Mouse (Mus musculus): ENCODE data around the gene Man2a2.

Gene Man2a2

DNA sequence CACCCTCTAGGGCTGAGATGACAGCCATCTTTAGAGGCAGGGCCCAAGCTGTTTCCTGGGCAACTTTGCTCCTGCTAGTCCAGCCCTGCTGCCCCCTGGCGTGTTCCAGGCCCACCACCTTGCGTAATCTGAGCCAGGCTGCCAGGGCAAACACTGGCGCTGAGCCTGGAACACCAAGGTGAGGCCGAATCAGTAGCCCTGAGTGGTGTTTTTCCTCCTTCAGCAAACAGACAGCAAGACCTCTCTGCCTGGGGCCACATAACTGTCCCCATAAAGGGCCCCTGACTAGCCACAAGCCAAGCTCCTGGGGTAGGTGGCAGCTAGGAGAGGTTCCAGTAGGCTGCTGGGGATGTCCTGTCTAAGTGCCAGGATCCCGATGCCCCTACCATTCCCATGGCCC, 28.9 kb upstream of the Man2a2 start:
- in situ Hi-C loops (cut with MseI, MboI) = no loop called here

DNA sequence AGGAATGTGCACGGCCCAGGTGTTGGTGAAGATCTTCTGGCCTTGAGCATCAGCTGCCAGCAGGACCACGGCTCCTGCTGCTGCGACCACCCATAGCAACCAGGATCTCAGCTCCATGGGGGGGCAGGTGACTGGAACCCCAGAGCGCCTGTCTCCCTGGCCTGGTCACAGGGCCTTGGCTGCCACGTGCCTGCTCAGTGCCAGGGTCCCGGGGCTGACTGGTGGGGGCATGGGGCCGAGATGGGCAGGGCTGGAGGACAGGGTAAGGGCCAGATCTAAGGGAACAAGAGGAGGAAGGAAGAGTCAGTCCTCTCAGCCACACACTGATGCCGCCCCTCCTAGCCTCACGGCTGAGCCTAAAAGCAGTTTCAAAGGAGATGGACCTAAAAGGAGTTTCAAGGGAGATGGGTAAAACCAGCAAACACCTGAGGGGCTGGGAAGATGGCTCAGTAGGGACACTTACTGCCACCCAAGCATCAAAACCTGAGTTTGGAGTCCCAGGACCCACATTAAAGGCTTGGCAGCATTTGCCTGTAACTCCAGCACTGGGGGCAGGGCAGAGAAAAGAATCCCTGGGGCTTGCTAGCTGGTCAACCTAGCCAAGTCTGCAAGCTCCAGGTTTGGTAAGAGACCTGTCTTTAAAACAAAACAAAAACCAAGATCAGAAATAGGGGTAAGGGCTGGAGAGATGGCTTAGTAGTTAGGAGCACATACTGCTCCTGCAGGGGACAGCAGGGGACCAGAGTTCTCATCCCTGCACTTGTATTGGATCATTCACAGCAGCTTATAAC, 27.7 kb upstream of the Man2a2 start:
- in situ Hi-C loops (cut with MseI, MboI) = loop anchor here in 1 of 2 experiments (10.0 kb wide), 1 partner anchor 76 kb away; no protein-coding TSS in a partner anchor

DNA sequence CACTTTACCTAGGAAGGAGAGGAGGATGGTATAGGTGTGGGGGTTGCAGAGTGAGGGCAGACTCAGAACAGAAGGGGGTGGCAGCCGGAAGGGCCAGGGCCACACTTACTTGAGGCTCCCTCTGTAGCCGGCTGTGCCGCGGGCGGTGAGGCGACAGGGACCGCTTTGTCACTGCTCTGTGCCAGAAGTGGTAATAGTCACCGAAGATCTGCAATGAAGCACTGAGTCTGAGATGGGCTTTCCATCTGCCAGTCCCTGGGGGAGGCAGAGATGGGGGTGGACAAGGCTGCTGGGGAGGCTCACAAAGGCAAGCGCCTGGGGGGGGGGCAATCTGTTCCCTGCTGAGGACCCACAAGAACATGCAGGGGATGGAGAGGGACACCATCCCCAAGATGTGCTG, 26.8 kb upstream of the Man2a2 start:
- in situ Hi-C loops (cut with MseI, MboI) = loop anchor here in 1 of 2 experiments (10.0 kb wide), 1 partner anchor 77 kb away; no protein-coding TSS in a partner anchor

DNA sequence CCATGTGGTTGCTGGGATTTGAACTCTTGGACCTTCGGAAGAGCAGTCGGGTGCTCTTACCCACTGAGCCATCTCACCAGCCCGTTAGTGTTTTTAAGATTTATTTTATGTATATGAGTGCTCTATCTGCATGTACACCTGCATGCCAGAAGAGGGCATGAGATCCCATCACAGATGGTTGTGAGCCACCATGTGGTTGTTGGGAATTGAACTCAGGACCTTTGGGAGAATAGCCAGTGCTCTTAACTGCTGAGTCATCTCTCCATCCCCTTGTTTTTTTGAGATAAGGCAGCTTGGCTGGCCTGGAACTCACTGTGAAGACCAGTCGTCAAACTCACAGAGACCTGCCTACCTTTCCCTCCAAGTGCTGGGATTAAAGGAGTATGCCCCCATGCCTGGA, 25.3 kb upstream of the Man2a2 start:
- in situ Hi-C loops (cut with MseI, MboI) = loop anchor here in 1 of 2 experiments (10.0 kb wide), 1 partner anchor 78 kb away; no protein-coding TSS in a partner anchor

DNA sequence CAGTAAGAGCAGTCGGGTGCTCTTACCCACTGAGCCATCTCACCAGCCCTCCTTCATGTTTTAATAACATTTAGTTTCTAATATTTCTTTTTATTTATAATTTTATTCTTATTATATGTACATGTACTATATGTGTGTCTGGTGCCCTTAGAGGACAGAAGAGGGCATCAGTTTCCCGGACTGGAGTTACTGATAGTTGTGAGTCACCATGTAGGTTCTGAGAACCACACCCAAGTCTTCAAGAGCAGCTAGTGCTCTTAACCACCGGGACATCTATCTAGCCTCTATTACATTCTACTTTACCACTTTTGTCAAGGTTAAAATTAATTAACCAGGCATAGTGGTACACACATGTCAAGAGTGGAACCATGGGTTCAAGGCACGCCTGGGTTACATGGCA, 23.4 kb upstream of the Man2a2 start:
- in situ Hi-C loops (cut with MseI, MboI) = loop anchor here in 1 of 2 experiments (10.0 kb wide), 1 partner anchor 80 kb away; no protein-coding TSS in a partner anchor

DNA sequence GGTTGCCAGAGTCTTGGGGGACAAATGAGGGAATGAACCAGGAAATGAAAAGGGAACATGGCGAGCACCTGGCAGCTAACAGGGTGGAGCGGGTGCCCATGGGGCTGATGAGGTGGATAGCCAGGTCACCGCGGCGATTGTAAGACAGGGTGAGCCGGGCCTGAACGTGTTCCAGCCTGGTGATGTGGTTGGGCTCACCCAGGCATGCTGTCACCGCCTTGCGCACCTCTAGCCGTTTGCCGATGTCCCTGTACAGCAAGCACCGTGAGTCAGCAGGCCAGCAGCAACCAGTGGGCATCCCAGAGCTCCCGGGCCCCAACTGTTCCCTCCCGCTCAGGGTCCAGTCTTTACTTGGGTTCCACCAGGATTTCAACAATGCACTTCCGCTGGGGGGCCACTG, 20.9 kb upstream of the Man2a2 start:
- in situ Hi-C loops (cut with MseI, MboI) = loop anchor here in 1 of 2 experiments (10.0 kb wide), 1 partner anchor 83 kb away; no protein-coding TSS in a partner anchor

DNA sequence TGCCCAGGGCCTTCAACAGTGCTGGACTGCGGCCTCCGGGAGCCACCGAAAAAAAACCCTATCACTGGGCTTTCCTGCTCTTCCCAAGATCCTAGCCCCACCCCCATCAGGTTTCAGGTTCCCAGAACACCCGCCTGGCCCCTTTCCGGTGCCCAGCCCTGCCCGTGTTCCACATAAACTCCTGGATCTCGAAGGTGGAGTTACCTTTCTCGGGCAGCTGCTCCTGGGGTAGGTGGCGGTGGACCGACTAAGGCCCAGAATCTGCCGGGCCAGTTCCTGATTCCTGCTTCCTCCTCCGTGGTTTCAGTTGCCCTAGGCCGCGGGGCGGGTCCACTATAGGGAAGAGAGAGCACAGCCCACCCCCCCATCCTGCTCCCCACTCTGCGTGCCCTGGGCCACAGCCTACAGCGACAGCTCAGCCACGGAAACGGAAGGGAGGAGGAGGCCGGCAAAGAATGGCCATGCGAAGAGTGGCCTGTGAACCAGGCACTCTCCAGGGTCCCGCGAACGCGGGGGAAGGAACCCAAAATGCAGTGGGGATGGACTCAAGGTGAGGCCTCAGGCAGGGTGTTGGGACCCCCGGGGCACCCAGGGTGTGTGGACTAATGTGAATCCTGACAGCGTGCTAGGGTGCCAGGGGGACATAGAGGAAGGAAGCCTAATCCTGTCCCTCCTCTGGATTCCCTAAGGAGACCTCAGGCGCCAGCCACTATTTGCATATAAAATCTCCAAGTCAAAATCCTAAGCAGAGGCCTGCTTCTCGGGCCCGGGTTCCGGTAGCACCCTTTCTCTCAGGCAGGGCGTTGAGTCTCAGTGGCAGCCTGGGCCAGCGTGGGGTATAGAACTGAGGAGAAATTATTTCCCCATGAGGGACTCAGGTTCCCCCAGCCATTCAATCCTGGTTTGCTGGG, 16.7 kb upstream of the Man2a2 start, which contains the start of gene Fes:
Gene Fes (minus strand): TSS at position 314 of the 911 bp plus-strand sequence.
- in situ Hi-C loops (cut with MseI, MboI) = loop anchor here (5.0 kb wide), 1 partner anchor 194 kb away; no protein-coding TSS in a partner anchor

DNA sequence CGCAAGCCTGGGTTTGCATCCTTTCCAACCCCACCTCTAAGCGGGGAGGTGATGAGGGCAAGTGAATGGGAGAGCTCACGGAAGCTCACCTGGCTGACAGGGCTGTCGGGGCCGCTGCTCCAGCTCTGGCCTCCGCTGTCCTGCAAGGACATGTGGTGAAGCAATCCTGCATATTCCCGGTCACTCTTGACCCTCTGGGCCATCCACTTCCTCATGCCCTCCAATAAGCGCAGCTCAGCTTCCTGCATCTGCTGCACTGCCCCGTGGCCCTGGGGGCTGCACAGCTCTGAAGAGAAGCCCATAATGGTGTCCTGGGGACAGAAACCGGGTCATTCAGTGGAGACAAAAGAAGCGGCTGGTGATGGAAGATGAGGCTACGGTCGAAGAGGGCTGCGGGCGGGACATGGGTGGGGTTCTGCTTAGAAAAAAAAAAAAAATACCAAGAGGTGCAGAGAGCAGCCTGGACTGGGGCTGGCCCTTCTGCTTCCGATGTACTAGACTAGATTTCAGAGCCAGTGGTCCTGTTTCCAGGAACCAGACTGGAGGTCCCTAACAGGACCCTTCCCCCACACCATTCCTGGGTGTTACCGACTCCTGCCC, 16.0 kb upstream of the Man2a2 start:
- in situ Hi-C loops (cut with MseI, MboI) = loop anchor here (5.0 kb wide), 1 partner anchor 195 kb away; no protein-coding TSS in a partner anchor

DNA sequence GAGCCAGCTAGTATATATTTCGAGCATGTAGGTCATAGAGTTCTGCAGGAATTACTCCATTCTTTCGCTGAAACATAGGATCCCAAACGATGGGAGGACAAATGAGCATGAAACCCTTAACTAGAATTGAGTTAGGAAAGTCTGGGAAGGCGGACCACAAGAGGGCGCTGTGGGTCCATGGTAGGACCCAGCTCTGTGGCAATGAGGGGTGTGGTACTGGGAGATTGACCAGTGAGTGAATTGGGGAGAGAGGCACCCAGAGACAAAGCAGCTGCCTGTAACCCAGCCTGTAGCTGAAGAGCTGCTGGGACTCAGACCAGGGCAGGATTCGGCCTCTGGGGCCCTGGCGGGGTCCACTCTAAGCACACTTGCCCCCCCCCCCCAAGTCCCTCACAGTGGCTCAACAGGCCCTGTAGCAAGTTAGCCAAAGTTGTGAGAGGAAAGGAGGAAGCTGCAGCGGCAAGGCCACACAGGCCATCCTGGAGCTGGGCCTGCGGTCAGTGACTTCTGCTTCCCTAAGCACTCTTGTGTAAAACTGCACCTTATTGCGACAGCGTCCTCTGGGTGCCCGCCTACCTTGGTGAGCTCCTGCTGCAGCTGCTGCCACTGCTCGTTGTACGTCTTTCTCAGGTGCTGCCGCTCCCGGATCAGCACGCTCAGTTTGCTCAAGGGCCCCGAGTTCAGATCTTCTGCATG, 15.2 kb upstream of the Man2a2 start:
- in situ Hi-C loops (cut with MseI, MboI) = loop anchor here (5.0 kb wide), 1 partner anchor 196 kb away; no protein-coding TSS in a partner anchor

DNA sequence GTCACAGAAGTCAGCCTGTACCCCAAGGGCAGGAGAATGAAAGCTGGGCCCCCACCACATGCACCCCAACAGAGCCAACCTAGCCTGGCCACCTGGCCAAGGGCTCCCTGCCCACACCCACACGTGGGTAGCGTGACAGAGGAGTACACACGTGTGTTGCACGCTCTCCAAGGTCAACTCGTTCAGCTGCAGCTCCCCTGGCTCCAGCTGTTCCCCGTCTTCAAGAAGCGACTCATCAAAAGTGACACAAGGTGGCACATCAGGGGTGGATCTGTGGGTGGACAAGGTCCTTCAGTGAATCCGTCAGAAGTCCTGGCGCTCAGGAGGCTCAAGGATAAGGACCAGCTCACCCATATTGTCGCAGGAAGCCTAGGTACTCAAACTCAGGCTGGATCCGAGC, 11.7 kb upstream of the Man2a2 start:
- in situ Hi-C loops (cut with MseI, MboI) = no loop called here

DNA sequence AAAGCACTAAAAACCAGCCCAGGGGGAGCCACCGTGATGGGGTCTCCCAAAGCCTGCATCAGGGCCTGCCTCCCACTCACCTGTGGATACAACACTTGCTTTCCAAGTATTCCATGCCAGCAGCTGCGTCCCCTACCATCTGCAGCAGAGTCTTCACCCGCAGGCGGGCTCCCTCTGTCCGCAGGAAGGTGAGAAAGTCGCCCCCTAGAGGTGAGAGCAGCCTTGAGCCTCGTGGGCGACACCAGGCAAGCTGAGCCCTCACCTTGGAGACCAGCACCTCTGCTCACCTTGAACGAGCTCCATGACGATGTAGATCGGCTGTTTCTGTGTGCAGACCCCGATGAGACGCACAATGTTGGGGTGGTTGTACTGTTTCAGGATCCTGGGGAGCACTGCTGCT, 8.4 kb upstream of the Man2a2 start:
- in situ Hi-C loops (cut with MseI, MboI) = loop anchor here (5.0 kb wide), 1 partner anchor 37 kb away; the partner anchor contains the start of genes Hddc3 (in 2 of the 2) and Unc45a (in 2 of the 2)

DNA sequence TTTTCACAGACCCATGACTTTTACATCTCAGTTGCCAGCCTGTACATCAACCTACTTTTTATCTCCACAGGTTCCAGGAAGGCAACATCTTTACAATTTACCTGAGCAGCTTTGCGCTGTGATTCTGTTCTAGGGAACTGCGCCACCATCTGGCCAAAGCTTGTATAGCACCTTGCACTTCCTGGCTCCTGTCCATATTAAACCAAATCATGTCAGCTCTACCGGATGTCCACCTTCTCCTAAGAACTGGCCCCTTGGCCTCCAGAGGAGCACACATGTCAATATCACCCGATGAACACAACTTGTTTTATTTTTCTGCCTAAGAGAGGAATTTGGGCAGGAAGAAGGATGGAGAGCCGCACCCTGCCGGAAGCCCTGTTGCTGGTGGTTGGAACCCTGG, 6.3 kb upstream of the Man2a2 start:
- in situ Hi-C loops (cut with MseI, MboI) = loop anchor here (5.0 kb wide), 1 partner anchor 35 kb away; the partner anchor contains the start of genes Hddc3 (in 2 of the 2) and Unc45a (in 2 of the 2)

DNA sequence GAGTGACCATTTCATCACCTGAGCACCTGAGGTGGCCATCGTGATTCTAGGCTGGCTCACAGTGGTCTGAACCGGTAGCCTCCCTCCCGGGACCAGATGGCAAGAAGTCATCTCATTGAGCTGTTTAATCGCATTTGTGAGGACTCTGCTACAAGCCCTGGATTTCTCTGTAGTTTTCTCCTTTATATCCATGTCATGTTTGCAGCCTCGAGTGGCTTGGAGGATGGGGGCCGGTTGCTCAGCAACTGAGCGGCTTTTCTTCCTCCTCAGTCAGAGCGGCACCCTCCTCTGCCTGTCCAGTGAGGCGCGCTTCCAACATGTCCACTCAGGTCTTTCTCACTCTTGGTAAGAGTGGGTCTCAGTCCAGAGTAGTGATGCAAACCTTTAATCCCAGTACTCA, 5.0 kb upstream of the Man2a2 start:
- in situ Hi-C loops (cut with MseI, MboI) = loop anchor here (5.0 kb wide), 1 partner anchor 34 kb away; the partner anchor contains the start of genes Hddc3 (in 2 of the 2) and Unc45a (in 2 of the 2)

DNA sequence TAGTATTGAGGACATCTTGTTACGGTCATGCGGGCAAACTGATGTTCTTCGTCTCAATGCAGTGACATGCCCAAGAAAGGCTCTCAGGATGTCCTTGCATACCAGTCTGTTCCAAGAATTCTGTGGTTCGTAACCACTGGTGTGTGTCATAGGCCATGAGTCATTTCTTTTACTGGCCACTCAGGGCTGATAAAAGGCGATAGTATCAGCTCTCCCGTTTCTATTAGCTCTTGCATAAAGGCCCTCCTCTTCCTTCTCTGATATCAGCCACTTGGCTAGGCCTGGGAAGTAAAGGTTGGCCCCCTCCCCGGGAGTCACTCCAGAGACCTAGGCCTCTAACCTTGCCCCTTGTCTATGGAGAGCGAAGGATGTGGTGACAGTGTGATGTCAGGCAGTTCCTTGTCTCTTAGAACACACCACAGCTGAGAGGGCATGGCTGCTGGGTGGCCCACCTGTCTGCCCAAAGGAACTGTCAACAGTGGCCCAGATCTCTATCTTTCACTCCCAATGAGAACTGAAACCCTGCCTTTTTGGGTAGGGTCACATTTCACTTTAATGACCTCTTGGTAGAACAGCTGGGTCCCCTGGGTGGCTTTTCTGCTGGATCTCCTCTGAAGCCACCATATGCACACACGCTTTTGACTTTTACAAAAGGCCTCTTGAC, 4.3 kb upstream of the Man2a2 start:
- in situ Hi-C loops (cut with MseI, MboI) = loop anchor here (5.0 kb wide), 1 partner anchor 33 kb away; the partner anchor contains the start of genes Hddc3 (in 2 of the 2) and Unc45a (in 2 of the 2)

DNA sequence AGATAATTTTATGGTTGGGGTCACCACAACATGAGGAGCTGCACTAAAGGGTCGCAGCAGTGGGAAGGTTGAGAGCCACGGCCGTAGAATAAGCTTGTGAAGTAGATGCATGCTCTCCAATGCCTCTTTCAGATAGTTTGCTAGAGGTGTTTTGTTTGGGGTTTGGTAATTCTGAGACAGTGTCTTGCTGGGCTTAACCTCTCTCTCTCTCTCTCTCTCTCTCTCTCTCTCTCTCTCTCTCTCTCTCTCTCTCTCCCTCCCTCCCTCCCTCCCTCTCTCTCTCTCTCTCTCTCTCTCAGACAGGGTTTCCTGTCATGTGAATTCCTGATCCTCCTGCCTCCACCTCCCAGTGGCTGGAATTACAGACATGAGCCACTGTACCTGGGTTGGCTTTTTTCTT, 3.6 kb upstream of the Man2a2 start:
- in situ Hi-C loops (cut with MseI, MboI) = loop anchor here (5.0 kb wide), 1 partner anchor 32 kb away; the partner anchor contains the start of genes Hddc3 (in 2 of the 2) and Unc45a (in 2 of the 2)

DNA sequence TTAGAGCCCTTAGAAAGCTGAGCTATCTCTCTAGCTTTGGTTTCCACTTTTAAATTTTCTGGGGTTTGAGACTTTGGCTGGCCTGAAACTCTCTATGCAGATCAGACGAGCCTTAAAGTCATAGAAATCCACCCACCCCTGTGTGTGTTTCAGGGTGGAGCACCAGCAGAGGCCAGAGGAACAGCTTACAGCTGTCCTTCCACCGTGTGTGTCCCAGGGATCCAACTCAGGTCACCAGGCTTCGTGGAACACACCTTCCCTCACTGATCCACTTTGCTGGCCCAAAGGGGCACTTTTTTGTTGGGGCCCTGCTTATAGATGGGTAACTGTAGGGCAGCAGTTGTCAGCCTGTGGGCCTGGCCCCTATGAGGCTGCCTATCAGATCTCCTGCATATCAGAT, 3.1 kb upstream of the Man2a2 start:
- in situ Hi-C loops (cut with MseI, MboI) = no loop called here

DNA sequence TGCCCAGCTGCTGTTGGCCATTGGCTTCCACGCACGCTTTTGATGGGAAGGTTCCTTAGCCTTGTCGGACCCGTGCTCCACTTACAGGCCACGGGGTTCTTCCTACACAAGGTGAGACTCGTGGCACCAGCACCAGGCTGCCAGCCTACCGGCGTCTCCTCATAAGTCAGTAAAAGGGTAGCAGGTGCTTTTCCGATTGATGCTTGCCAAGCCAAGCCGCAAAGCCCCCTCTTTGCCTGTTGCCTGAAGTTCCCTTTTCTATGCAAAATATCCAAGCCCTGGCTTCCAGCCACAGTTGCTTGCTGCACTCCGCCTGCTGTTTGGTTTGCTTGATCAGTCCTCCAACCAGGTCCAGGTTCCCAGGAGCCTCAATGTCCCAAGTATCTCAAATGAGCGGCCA, 2.7 kb upstream of the Man2a2 start:
- in situ Hi-C loops (cut with MseI, MboI) = no loop called here

DNA sequence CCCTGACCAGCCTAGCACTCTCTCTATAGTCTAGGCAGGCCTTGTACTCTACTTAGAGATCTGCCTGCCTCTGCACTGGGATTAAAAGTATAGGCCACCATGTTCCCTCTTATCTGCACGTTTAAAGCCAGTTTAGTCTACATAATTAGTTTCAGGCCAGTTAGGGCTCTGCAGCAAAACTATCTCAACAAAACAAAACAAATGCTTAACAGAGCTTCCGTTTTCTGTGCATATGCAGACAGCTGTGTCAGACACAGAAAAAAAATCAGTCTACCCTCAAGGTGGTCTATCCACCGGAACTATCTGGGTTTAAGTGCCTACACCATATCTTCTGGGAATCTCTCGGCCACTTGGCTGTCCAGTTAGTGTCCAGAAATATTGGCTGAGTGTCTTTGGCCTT, 2.2 kb upstream of the Man2a2 start:
- in situ Hi-C loops (cut with MseI, MboI) = no loop called here

DNA sequence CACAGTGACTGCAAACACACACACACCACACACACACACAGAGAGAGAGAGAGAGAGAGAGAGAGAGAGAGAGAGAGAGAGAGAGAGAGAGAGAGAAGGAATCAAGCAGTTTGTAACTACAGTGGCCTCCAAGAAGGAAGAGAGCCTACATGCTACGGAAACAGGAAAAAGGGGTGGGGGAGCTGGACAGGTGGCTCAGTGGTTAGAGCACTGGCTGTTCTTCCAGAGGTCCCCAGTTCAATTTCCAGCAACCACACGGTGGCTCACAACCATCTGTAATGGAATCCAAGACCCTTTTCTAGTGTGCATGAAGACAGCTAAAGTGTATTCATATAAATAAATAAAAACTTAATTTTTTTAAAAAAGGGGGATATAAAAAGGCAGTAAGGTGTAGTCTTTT, 1.5 kb upstream of the Man2a2 start:
- in situ Hi-C loops (cut with MseI, MboI) = no loop called here

DNA sequence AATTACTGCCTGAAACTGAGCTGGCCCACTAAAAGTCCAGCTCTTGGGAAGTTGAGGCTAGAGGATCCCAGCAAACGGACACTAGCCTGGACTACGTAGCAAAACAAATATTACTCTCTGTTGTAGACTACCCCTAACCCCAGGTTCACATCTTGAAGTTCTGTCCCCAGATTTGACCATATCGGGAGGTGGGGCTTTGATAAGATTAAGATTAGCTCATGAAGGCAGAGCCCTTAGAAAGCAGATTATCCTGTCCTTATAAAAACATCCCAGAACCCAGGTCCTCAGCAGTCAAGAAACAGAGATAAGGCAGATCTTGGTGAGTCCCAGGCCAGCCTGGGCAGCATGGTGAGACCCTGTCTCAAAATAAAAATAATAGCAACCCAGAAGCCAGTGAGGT, 991 bp upstream of the Man2a2 start:
- in situ Hi-C loops (cut with MseI, MboI) = no loop called here
